Mouse (Mus musculus) C2C12 (cell line): ENCODE measurements around the gene Slc7a15. TPM values are rescaled to one million over a fixed set of nuclear protein-coding genes. Genes with fewer than 3 reads are reported as not detected.

ENCODE experiments used
- H3K27me3 ChIP-seq: one replicate; pipeline ENCODE4 v1.6.1; 2011; ENCODE audit not compliant: control insufficient read depth, insufficient read depth, insufficient read length
- H3K36me3 ChIP-seq: one replicate; pipeline ENCODE4 v1.6.1; 2011; ENCODE audit not compliant: control insufficient read depth, insufficient read depth
- H3K4me3 ChIP-seq: one replicate; pipeline ENCODE4 v1.5.1; 2011; ENCODE audit warnings: mild to moderate bottlenecking, control low read depth; ENCODE audit not compliant: poor library complexity, insufficient read depth, severe bottlenecking
- H3K79me2 ChIP-seq: one replicate; pipeline ENCODE4 v1.6.1; 2011; ENCODE audit not compliant: control insufficient read depth, insufficient read depth
- H3K79me3 ChIP-seq: one replicate; pipeline ENCODE4 v1.6.1; 2011; ENCODE audit warnings: low read depth, control low read depth
- H3ac ChIP-seq: one replicate; pipeline ENCODE3; 2011; ENCODE audit warnings: low read depth; ENCODE audit not compliant: control insufficient read depth, insufficient read length
- CEBPB ChIP-seq: IDR thresholded peaks from one replicate; pipeline ENCODE4 v1.6.1; 2011; ENCODE audit warnings: low read depth, mild to moderate bottlenecking, control low read depth, moderate library complexity
- CTCF ChIP-seq: IDR thresholded peaks from one replicate; pipeline ENCODE4 v1.5.1; 2011; ENCODE audit not compliant: control insufficient read depth, insufficient read depth, insufficient read length
- FOSL1 ChIP-seq: IDR thresholded peaks from one replicate; pipeline ENCODE4 v1.8.0; 2011; ENCODE audit warnings: mild to moderate bottlenecking, low read length; ENCODE audit not compliant: poor library complexity, insufficient read depth, severe bottlenecking
- MAX ChIP-seq: IDR thresholded peaks from one replicate; pipeline ENCODE4 v1.6.1; 2011; ENCODE audit warnings: mild to moderate bottlenecking, control low read depth
- MYOD1 ChIP-seq: IDR thresholded peaks from one replicate; pipeline ENCODE4 v1.6.1; 2011; ENCODE audit warnings: low read depth; ENCODE audit not compliant: control insufficient read depth, insufficient read length
- MYOG ChIP-seq: IDR thresholded peaks from one replicate; pipeline ENCODE4 v1.6.1; 2011; ENCODE audit not compliant: control insufficient read depth, insufficient read length; ENCODE audit errors: extremely low read depth
- USF1 ChIP-seq: IDR thresholded peaks from one replicate; pipeline ENCODE4 v1.6.1; 2011; ENCODE audit warnings: low read depth, mild to moderate bottlenecking, control low read depth, moderate library complexity
- polyA plus RNA-seq: library from polyadenylated mRNA; unstranded; fragments of >200 nt; fragmentation: generic; extraction: Trizol; gene quantifications from one replicate; pipeline ENCODE4 v1.2.1, GENCODE M21; 2012; ENCODE audit warnings: missing spikeins

The Slc7a15 gene
- polyA plus RNA-seq, 1 experiment = not detected

- Histone ChIP-seq H3ac (no peak overlapping the region), H3K79me3 (peaks cover 3% of the 10 kb centered on the region), H3K27me3 (no peaks in the 10 kb centered on the region), H3K4me3 (no peak overlapping the region), H3K79me2 (peaks cover 22% of the 10 kb centered on the region), H3K36me3 (no peaks in the 10 kb centered on the region)
- TF ChIP-seq MYOG = no peak
- no peak for TF ChIP-seq CEBPB
- no peak for TF ChIP-seq FOSL1
Observed at GRCm38 (mm10) chr12:8635546-8635945, 36.7 kb upstream of the Slc7a15 start.

- H3K36me3 ChIP-seq = no peaks in the 10 kb centered on the region
- no peaks in the 10 kb centered on the region for H3K27me3 ChIP-seq
- H3ac ChIP-seq = no peak overlapping the region
- H3K79me3 ChIP-seq = peaks cover 3% of the 10 kb centered on the region
- TF ChIP-seq MAX (no peak), USF1 (no peak), FOSL1 (no peak), CTCF (no peak)
- no peak overlapping the region for H3K4me3 ChIP-seq
- H3K79me2 ChIP-seq = peaks cover 14% of the 10 kb centered on the region
Observed at GRCm38 (mm10) chr12:8634306-8634705, 35.4 kb upstream of the Slc7a15 start.

GRCm38 (mm10) chr12:8632737-8633365 lies 34.0 kb upstream of the Slc7a15 start:
- Histone ChIP-seq H3K79me2 (peaks cover 3% of the 10 kb centered on the region), H3K79me3 (peaks cover 3% of the 10 kb centered on the region), H3K36me3 (no peaks in the 10 kb centered on the region), H3K27me3 (no peaks in the 10 kb centered on the region), H3ac (no peak overlapping the region), H3K4me3 (no peak overlapping the region)
- TF ChIP-seq MYOG (no peak), USF1 (no peak), MYOD1 (no peak), CTCF (no peak), MAX (no peak), CEBPB (no peak), FOSL1 (no peak)

- Histone ChIP-seq H3K79me3 (no peaks in the 10 kb centered on the region), H3K27me3 (no peaks in the 10 kb centered on the region), H3K36me3 (no peaks in the 10 kb centered on the region), H3K4me3 (no peak overlapping the region), H3ac (no peak overlapping the region), H3K79me2 (no peaks in the 10 kb centered on the region)
- TF ChIP-seq MYOD1 (no peak), MYOG (no peak), USF1 (no peak), CEBPB (no peak), FOSL1 (no peak)
Observed at GRCm38 (mm10) chr12:8631691-8632090, 32.8 kb upstream of the Slc7a15 start.

GRCm38 (mm10) chr12:8629537-8629936 lies 30.7 kb upstream of the Slc7a15 start:
- Histone ChIP-seq H3K4me3 (no peak overlapping the region), H3K79me2 (no peaks in the 10 kb centered on the region), H3ac (no peak overlapping the region), H3K36me3 (no peaks in the 10 kb centered on the region), H3K27me3 (no peaks in the 10 kb centered on the region), H3K79me3 (no peaks in the 10 kb centered on the region)
- TF ChIP-seq MYOD1 = no peak
- no peak for TF ChIP-seq FOSL1
- TF ChIP-seq MYOG = no peak
- TF ChIP-seq MAX = no peak
- no peak for TF ChIP-seq CEBPB
- TF ChIP-seq USF1 = no peak
- TF ChIP-seq CTCF = no peak

GRCm38 (mm10) chr12:8620678-8621018 lies 21.8 kb upstream of the Slc7a15 start:
- no peaks in the 10 kb centered on the region for H3K27me3 ChIP-seq
- H3K4me3 ChIP-seq = no peak overlapping the region
- no peaks in the 10 kb centered on the region for H3K79me2 ChIP-seq
- H3K79me3 ChIP-seq = no peaks in the 10 kb centered on the region
- no peak overlapping the region for H3ac ChIP-seq
- no peak for TF ChIP-seq CTCF
- no peak for TF ChIP-seq MAX
- TF ChIP-seq USF1 = no peak
- no peak for TF ChIP-seq MYOD1
- TF ChIP-seq MYOG = no peak
- TF ChIP-seq CEBPB = no peak
- TF ChIP-seq FOSL1 = no peak
- H3K36me3 ChIP-seq = no peaks in the 10 kb centered on the region
